Mouse (Mus musculus): ENCODE results near the gene Rpl10a. TPM values are rescaled to one million over a fixed set of nuclear protein-coding genes. Genes with fewer than 3 reads are reported as not detected.

The Rpl10a gene
- polyA plus RNA-seq (2017; shearing (Covaris generic)), result 100 to 1,000 TPM; 290 to 502 TPM

GRCm38 (mm10) chr17:28328366-28328928 lies at the start of gene Rpl10a:
Rpl10a (plus strand) TSS chr17:28328471.

GRCm38 (mm10) chr17:28313212-28313879 lies 14.9 kb upstream of the Rpl10a start, which contains the start of gene Fance:
Fance (plus strand) TSS chr17:28313519.

GRCm38 (mm10) chr17:28350466-28351352 lies 22.4 kb downstream of the Rpl10a start, which contains the start of gene Tead3:
Tead3 (minus strand) TSS chr17:28350817.

GRCm38 (mm10) chr17:28365122-28365521 lies 36.9 kb downstream of the Rpl10a start, which contains the start of gene Tulp1:
Tulp1 (minus strand) TSS chr17:28365222.

Other genes with a start within 250 kb of the Rpl10a start
- gene Tcp11, start 247.8 kb upstream of the Rpl10a start, polyA plus RNA-seq (2017; shearing (Covaris generic)), result under 1 TPM in 1 of 2 experiments, not detected in 1; 0.87 TPM
- not detected for gene Scube3, start 186.3 kb upstream of the Rpl10a start, polyA plus RNA-seq (2017; shearing (Covaris generic))
- gene Zfp523, start 151.3 kb upstream of the Rpl10a start, polyA plus RNA-seq (2017; shearing (Covaris generic)), result 10 to 100 TPM in 1 of 2 experiments, 1 to 10 TPM in 1; 8.2 to 12.0 TPM
- 100 to 1,000 TPM; 164 to 221 TPM for gene Def6, start 120.7 kb upstream of the Rpl10a start, polyA plus RNA-seq (2017; shearing (Covaris generic))
- gene Ppard, start 95.8 kb upstream of the Rpl10a start, polyA plus RNA-seq (2017; shearing (Covaris generic)), result 1 to 10 TPM; 2.5 to 3.7 TPM
- gene Fance, start 15.0 kb upstream of the Rpl10a start, polyA plus RNA-seq (2017; shearing (Covaris generic)), result 10 to 100 TPM; 31.6 to 35.6 TPM
- gene Tead3, start 22.3 kb downstream of the Rpl10a start, polyA plus RNA-seq (2017; shearing (Covaris generic)), result under 1 TPM; 0.06 to 0.27 TPM
- gene Tulp1, start 36.8 kb downstream of the Rpl10a start, polyA plus RNA-seq (2017; shearing (Covaris generic)), result under 1 TPM in 1 of 2 experiments, not detected in 1; 0.39 TPM
- 100 to 1,000 TPM in 1 of 2 experiments, 10 to 100 TPM in 1; 79.6 to 102 TPM for gene Fkbp5, start 189.1 kb downstream of the Rpl10a start, polyA plus RNA-seq (2017; shearing (Covaris generic))
- gene Armc12, start 202.3 kb downstream of the Rpl10a start, polyA plus RNA-seq (2017; shearing (Covaris generic)), result under 1 TPM in 1 of 2 experiments, not detected in 1; 0.66 TPM
- not detected for gene Clpsl2, start 220.9 kb downstream of the Rpl10a start, polyA plus RNA-seq (2017; shearing (Covaris generic))
- gene Clps, start 232.3 kb downstream of the Rpl10a start, polyA plus RNA-seq (2017; shearing (Covaris generic)), result under 1 TPM in 1 of 2 experiments, not detected in 1; 0.52 TPM
- gene Lhfpl5, start 247.2 kb downstream of the Rpl10a start, polyA plus RNA-seq (2017; shearing (Covaris generic)), result 1 to 10 TPM in 1 of 2 experiments, under 1 TPM in 1; 0.33 to 1.6 TPM

Data from activated CD4-positive, CD25-positive, alpha-beta regulatory T cell (primary cell).